Mouse (Mus musculus): ENCODE measurements around the gene Slc16a14. TPM values are rescaled to one million over a fixed set of nuclear protein-coding genes. Genes with fewer than 3 reads are reported as not detected.
A peak's percentile ranks its signal among the peaks of the same experiment; 100 is the strongest.

Slc16a14 gene
- polyA plus RNA-seq, 1 experiment from 2014 or later, result 7.5 TPM

DNA sequence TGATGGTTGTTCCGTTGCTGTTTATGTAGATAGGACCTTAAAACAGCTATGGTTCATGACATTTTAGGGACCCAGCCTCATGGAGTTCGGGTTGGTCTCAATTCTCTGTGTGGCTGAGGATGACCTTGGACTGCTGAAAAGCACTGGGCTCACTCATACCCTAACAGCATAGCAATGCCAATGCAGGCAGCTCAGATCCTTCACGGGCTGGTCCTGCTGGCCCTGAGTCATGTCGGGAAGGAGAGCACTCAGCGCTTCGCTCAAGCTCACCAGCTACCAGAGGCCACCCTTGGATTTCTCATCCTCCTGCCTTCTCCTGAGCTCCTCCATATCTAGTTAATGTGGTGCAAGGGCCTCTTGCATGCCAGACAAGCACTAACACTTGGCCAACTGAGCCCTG, 35.8 kb downstream of the Slc16a14 start:
- Histone ChIP-seq H3K9ac (no peak overlapping the region), H3K9me3 (no peaks in the 10 kb centered on the region; the same call in 1 of the 2 replicates), H3K4me3 (no peak overlapping the region), H3K4me2 (no peak overlapping the region), H3K27ac (replicated peaks) (no peak overlapping the region), H3K27me3 (no peaks in the 10 kb centered on the region), H3K36me3 (0 out of 2 replicates have a peak, but pooled peaks cover 3% of the 10 kb centered on the region), H3K4me1 (replicated peaks) (no peaks in the 10 kb centered on the region)
- ATAC-seq (ENCODE audit: low read depth), result no peak
- WGBS, result 90% methylated on average over 6 of the region's 6 CpGs

DNA sequence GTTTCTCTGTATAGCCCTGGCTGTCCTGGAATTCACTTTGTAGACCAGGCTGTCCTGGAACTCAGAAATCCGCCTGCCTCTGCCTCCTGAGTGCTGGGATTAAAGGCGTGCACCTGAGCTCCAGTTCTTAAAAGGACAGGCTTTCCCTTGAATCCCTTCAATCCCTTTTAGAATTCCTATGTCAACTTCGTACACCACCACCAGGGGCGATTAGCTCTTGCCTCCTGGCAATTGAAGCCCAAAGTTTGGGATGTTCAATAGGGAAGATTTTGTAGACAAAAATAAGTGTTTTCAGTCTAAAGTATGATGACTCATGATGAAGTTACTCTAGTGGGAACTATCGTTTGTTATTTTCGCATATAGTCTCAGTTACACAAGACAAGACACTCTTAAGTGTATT, 37.6 kb downstream of the Slc16a14 start:
- WGBS, result 87% methylated on average over 6 of the region's 6 CpGs

GRCm38 (mm10) chr1:84891746-84892145, 43.2 kb downstream of the Slc16a14 start:
- H3K9ac ChIP-seq, result no peak overlapping the region
- no peaks in the 10 kb centered on the region for H3K27me3 ChIP-seq
- no peaks in the 10 kb centered on the region; the same call in 1 of the 2 replicates for H3K9me3 ChIP-seq
- H3K4me1 ChIP-seq (replicated peaks), result peaks cover 14% of the 10 kb centered on the region
- 91% methylated on average over 9 of the region's 9 CpGs for WGBS
- H3K27ac ChIP-seq (replicated peaks), result no peak overlapping the region
- H3K4me2 ChIP-seq, result no peak overlapping the region
- no peaks in the 10 kb centered on the region for H3K36me3 ChIP-seq
- no peak for ATAC-seq (ENCODE audit: low read depth)
- H3K4me3 ChIP-seq, result no peak overlapping the region

More for the DNA sequence above, 37.6 kb downstream of the Slc16a14 start:
- Histone ChIP-seq H3K9me3 (no peaks in the 10 kb centered on the region; the same call in 1 of the 2 replicates), H3K4me3 (no peak overlapping the region), H3K4me2 (no peak overlapping the region), H3K27me3 (no peaks in the 10 kb centered on the region), H3K27ac (replicated peaks) (no peak overlapping the region), H3K9ac (no peak overlapping the region), H3K4me1 (replicated peaks) (no peaks in the 10 kb centered on the region), H3K36me3 (0 out of 2 replicates have a peak, but pooled peaks cover 3% of the 10 kb centered on the region)
- ATAC-seq (ENCODE audit: low read depth), result no peak

DNA sequence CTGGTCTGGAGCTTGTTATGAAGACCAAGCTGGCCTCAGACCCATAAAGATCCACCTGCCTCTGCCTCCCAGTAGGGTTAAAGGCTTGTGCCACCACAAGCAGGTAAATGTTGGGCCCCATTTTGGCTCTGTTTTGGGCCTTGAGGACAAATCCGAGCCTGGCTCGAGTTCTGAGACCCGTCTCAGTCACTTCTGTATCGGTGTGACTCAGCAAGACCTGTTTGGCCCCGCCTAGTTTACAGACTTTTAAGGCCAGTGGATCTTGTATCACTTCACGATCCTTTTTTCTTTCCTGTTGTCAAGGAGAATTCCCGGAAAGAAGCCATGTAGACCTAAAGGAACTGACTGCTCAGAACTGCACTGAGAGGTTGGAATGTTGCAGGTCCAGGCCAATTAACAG, 44.4 kb downstream of the Slc16a14 start:
- H3K36me3 ChIP-seq, result no peaks in the 10 kb centered on the region
- no peak for ATAC-seq (ENCODE audit: low read depth)
- H3K4me3 ChIP-seq, result no peak overlapping the region
- H3K9me3 ChIP-seq, result no peaks in the 10 kb centered on the region
- WGBS, result 80% methylated on average over 7 of the region's 7 CpGs
- no peak overlapping the region for H3K9ac ChIP-seq
- H3K4me2 ChIP-seq, result no peak overlapping the region
- H3K27ac ChIP-seq (replicated peaks), result peak overlapping the region; percentile 39; the same call in 1 of the 2 replicates
- peaks cover 14% of the 10 kb centered on the region for H3K4me1 ChIP-seq (replicated peaks)
- H3K27me3 ChIP-seq, result no peaks in the 10 kb centered on the region

- H3K4me2 ChIP-seq, result peak overlapping the region; percentile 34
- peaks cover 14% of the 10 kb centered on the region for H3K4me1 ChIP-seq (replicated peaks)
- H3K9ac ChIP-seq, result no peak overlapping the region
- H3K9me3 ChIP-seq, result no peaks in the 10 kb centered on the region
- peak overlapping the region; percentile 39; the same call in 1 of the 2 replicates for H3K27ac ChIP-seq (replicated peaks)
- ATAC-seq (ENCODE audit: low read depth), result peak; percentile 74
- WGBS, result 8% methylated on average over 7 of the region's 7 CpGs
- no peaks in the 10 kb centered on the region for H3K27me3 ChIP-seq
- H3K36me3 ChIP-seq, result no peaks in the 10 kb centered on the region
- H3K4me3 ChIP-seq, result no peak overlapping the region
These were observed 44.9 kb downstream of the Slc16a14 start for GRCm38 (mm10) chr1:84890005-84890393.

- Histone ChIP-seq H3K9me3 (no peaks in the 10 kb centered on the region), H3K36me3 (no peaks in the 10 kb centered on the region), H3K4me3 (no peak overlapping the region), H3K4me1 (replicated peaks) (peaks cover 14% of the 10 kb centered on the region), H3K27me3 (no peaks in the 10 kb centered on the region), H3K27ac (replicated peaks) (peak overlapping the region; percentile 61; the same call in 1 of the 2 replicates), H3K4me2 (peak overlapping the region; percentile 34), H3K9ac (no peak overlapping the region)
- peak; percentile 57; the same call in 1 of the 2 replicates for ATAC-seq (ENCODE audit: low read depth)
- WGBS, result 56% methylated on average over 8 of the region's 8 CpGs
These were observed 45.5 kb downstream of the Slc16a14 start for GRCm38 (mm10) chr1:84889330-84890004.

GRCm38 (mm10) chr1:84885921-84886320, 49.0 kb downstream of the Slc16a14 start:
- WGBS, result 89% methylated on average over 6 of the region's 6 CpGs
- Histone ChIP-seq H3K27me3 (no peaks in the 10 kb centered on the region), H3K27ac (replicated peaks) (no peak overlapping the region), H3K36me3 (no peaks in the 10 kb centered on the region), H3K9ac (no peak overlapping the region), H3K9me3 (no peaks in the 10 kb centered on the region), H3K4me1 (replicated peaks) (peaks cover 14% of the 10 kb centered on the region), H3K4me2 (no peak overlapping the region), H3K4me3 (no peak overlapping the region)
- ATAC-seq (ENCODE audit: low read depth), result no peak

- H3K4me3 ChIP-seq, result no peak overlapping the region
- H3K4me1 ChIP-seq (replicated peaks), result peaks cover 11% of the 10 kb centered on the region
- WGBS, result 90% methylated on average over 3 of the region's 3 CpGs
- no peak overlapping the region for H3K27ac ChIP-seq (replicated peaks)
- H3K4me2 ChIP-seq, result no peak overlapping the region
- H3K9ac ChIP-seq, result no peak overlapping the region
- no peaks in the 10 kb centered on the region for H3K27me3 ChIP-seq
- H3K9me3 ChIP-seq, result no peaks in the 10 kb centered on the region
- H3K36me3 ChIP-seq, result no peaks in the 10 kb centered on the region
- ATAC-seq (ENCODE audit: low read depth), result no peak
These were observed 49.8 kb downstream of the Slc16a14 start for GRCm38 (mm10) chr1:84885174-84885573.

DNA sequence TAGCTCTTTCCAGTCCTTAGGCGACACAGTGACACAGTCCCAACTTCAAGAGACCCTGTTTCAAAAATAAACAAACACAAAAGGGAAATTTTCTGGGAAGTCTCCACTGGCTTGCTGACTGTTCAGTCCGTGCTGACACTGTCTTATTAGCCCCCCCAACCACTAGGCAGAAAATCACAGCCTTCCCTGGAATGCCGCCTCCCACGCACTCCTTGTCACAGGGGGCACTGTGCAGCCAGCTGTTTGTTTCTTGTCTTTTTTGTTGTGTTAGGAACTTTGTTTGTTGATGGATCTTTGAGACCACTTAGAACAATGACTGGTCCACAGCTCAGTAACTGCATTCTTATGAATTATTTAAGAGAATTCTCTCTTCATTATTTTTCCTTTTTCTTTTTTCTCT, 51.0 kb downstream of the Slc16a14 start:
- Histone ChIP-seq H3K4me1 (replicated peaks) (no peaks in the 10 kb centered on the region), H3K9ac (no peak overlapping the region), H3K9me3 (no peaks in the 10 kb centered on the region), H3K27ac (replicated peaks) (no peak overlapping the region), H3K36me3 (no peaks in the 10 kb centered on the region), H3K4me2 (no peak overlapping the region), H3K27me3 (no peaks in the 10 kb centered on the region), H3K4me3 (no peak overlapping the region)
- ATAC-seq (ENCODE audit: low read depth), result no peak
- WGBS, result 79% methylated on average over 4 of the region's 4 CpGs

- H3K4me3 ChIP-seq, result no peak overlapping the region
- no peak overlapping the region for H3K27ac ChIP-seq (replicated peaks)
- H3K4me2 ChIP-seq, result no peak overlapping the region
- no peaks in the 10 kb centered on the region for H3K27me3 ChIP-seq
- no peaks in the 10 kb centered on the region for H3K36me3 ChIP-seq
- H3K9ac ChIP-seq, result no peak overlapping the region
- no peak for ATAC-seq (ENCODE audit: low read depth)
- WGBS, result 88% methylated on average over 4 of the region's 4 CpGs
- H3K9me3 ChIP-seq, result no peaks in the 10 kb centered on the region
- H3K4me1 ChIP-seq (replicated peaks), result no peaks in the 10 kb centered on the region
These were observed 52.0 kb downstream of the Slc16a14 start for GRCm38 (mm10) chr1:84882937-84883336.

DNA sequence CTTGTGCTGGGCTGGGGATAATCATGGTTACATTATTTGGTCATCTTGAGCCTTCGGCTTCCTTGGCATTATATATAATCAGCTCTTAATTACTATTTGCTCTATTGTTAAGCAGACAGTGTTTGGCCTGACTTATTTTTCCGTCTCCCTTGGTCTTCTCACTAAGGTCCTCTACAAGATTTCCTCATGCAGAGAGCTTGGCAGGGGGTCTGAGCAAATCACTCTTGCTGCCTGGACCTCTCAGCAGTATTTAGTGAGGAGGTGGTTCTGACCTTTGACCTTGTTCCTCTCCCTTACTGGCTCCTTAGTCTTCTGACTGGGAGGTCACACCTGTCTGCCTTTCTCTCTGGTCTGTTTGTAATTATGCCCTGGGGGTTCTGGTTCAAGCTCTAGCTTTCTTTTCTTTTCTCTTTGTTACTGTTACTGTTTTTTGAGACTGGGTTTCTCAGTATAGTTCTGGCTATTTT, 52.8 kb downstream of the Slc16a14 start:
- Histone ChIP-seq H3K9me3 (no peaks in the 10 kb centered on the region), H3K27me3 (no peaks in the 10 kb centered on the region), H3K4me3 (no peak overlapping the region), H3K9ac (no peak overlapping the region), H3K36me3 (no peaks in the 10 kb centered on the region), H3K4me1 (replicated peaks) (no peaks in the 10 kb centered on the region), H3K27ac (replicated peaks) (no peak overlapping the region), H3K4me2 (no peak overlapping the region)
- WGBS, result 22% methylated on average over 2 of the region's 2 CpGs
- ATAC-seq (ENCODE audit: low read depth), result no peak

DNA sequence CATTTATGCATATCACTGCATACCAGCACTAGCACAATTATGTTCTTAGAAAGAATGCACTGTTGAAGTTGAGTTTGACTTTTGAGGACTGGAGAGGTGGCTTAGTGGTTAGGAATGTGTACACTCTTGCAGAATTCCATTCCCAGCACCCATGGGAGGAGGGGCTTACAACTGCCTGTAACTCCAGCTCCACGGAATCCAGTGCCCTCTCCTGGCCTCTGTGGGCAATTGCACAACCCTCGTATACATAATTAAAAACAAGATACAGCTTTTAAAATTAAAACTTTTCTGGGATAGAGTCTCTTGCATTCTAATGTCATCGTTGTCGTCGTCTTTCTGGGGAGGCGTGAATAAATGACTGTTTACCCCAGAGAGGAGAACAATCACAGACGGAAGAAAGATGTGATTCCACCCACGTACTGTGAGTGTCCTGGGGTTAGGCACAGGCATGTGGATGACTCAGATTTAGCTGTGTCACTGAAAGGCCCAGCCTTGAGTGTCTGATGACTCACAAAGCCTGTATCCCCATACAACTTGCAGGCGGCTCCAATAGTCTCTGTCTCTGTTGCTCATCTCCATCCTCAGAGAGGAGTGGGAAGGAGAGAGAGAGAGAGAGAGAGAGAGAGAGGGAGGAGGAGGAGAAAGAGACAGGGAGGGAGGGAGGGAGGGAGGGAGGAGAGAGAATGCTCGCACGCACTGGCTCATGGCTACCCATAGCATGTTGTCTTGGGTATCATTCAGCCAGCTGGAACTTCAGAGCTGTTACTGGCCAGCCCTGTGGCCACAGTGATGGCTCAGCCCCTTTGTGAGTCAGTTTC, 53.5 kb downstream of the Slc16a14 start:
- H3K27ac ChIP-seq (replicated peaks), result no peak overlapping the region
- no peak overlapping the region for H3K4me3 ChIP-seq
- ATAC-seq (ENCODE audit: low read depth), result no peak
- no peaks in the 10 kb centered on the region for H3K4me1 ChIP-seq (replicated peaks)
- no peak overlapping the region for H3K9ac ChIP-seq
- H3K36me3 ChIP-seq, result no peaks in the 10 kb centered on the region
- H3K4me2 ChIP-seq, result no peak overlapping the region
- H3K27me3 ChIP-seq, result no peaks in the 10 kb centered on the region
- whole genome bisulfite sequencing, result 70% methylated on average over 11 of the region's 11 CpGs
- no peaks in the 10 kb centered on the region for H3K9me3 ChIP-seq

Measured in neural tube, embryonic 13.5 days (tissue).